Mouse (Mus musculus): ENCODE measurements around the gene Gm37240. TPM values are rescaled to one million over a fixed set of nuclear protein-coding genes. Genes with fewer than 3 reads are reported as not detected.

Gm37240 gene
- polyA plus RNA-seq, 1 experiment from 2014 or later = 3.0 TPM

- no peaks in the 10 kb centered on the region for H3K9me3 ChIP-seq
- 60% methylated on average over 3 of the region's 3 CpGs for WGBS
Observed at GRCm38 (mm10) chr3:84484891-84485290, 1402.4 kb downstream of the Gm37240 start.

GRCm38 (mm10) chr3:84484333-84484732 is 1403.0 kb downstream of the Gm37240 start:
- Histone ChIP-seq H3K27me3 (ENCODE audit: insufficient read depth, poor library complexity, severe bottlenecking) (peaks cover 33% of the 10 kb centered on the region), H3K9me3 (no peaks in the 10 kb centered on the region), H3K4me3 (no peak overlapping the region), H3K36me3 (0 out of 2 replicates have a peak, but pooled peaks cover 5% of the 10 kb centered on the region), H3K27ac (no peak overlapping the region), H3K4me1 (peaks cover 26% of the 10 kb centered on the region)
- no peak for DNase-seq (ENCODE audit: low spot score)
- 67% methylated on average over 4 of the region's 4 CpGs for WGBS

More at GRCm38 (mm10) chr3:84484891-84485290, 1402.4 kb downstream of the Gm37240 start:
- H3K36me3 ChIP-seq = 0 out of 2 replicates have a peak, but pooled peaks cover 5% of the 10 kb centered on the region
- peaks cover 24% of the 10 kb centered on the region for H3K4me1 ChIP-seq
- no peak for DNase-seq (ENCODE audit: low spot score)
- H3K27ac ChIP-seq = no peak overlapping the region
- no peak overlapping the region for H3K4me3 ChIP-seq
- H3K27me3 ChIP-seq (ENCODE audit: insufficient read depth, poor library complexity, severe bottlenecking) = peaks cover 27% of the 10 kb centered on the region

- no peaks in the 10 kb centered on the region for H3K36me3 ChIP-seq
- peaks cover 55% of the 10 kb centered on the region for H3K27me3 ChIP-seq (ENCODE audit: insufficient read depth, poor library complexity, severe bottlenecking)
- peaks cover 26% of the 10 kb centered on the region for H3K4me1 ChIP-seq
- H3K9me3 ChIP-seq = no peaks in the 10 kb centered on the region
- H3K27ac ChIP-seq = no peak overlapping the region
- no peak overlapping the region for H3K4me3 ChIP-seq
- no peak for DNase-seq (ENCODE audit: low spot score)
- 90% methylated on average over 6 of the region's 6 CpGs for WGBS
Observed at GRCm38 (mm10) chr3:84482121-84482520, 1405.2 kb downstream of the Gm37240 start.

- WGBS = under 1% methylated on average over 11 of the region's 11 CpGs
- peaks cover 26% of the 10 kb centered on the region for H3K4me1 ChIP-seq
- peaks cover 63% of the 10 kb centered on the region for H3K27me3 ChIP-seq (ENCODE audit: insufficient read depth, poor library complexity, severe bottlenecking)
- H3K4me3 ChIP-seq = peak overlapping the region; percentile 73
- no peaks in the 10 kb centered on the region for H3K36me3 ChIP-seq
- no peak overlapping the region for H3K27ac ChIP-seq
- no peak for DNase-seq (ENCODE audit: low spot score)
- H3K9me3 ChIP-seq = no peaks in the 10 kb centered on the region
Observed at GRCm38 (mm10) chr3:84481104-84481503, 1406.2 kb downstream of the Gm37240 start.

- no peaks in the 10 kb centered on the region for H3K36me3 ChIP-seq
- peaks cover 26% of the 10 kb centered on the region for H3K4me1 ChIP-seq
- under 1% methylated on average over 82 of the region's 82 CpGs for WGBS
- peak within 1 kb of the TSS; percentile 73 for H3K4me3 ChIP-seq
- H3K27ac ChIP-seq = peak within 1 kb of the TSS; percentile 75
- peaks cover 72% of the 10 kb centered on the region for H3K27me3 ChIP-seq (ENCODE audit: insufficient read depth, poor library complexity, severe bottlenecking)
- no peaks in the 10 kb centered on the region for H3K9me3 ChIP-seq
- DNase-seq (ENCODE audit: low spot score) = peak; percentile 81
Observed at GRCm38 (mm10) chr3:84480006-84480897, 1407.1 kb downstream of the Gm37240 start, which contains the start of gene Fhdc1. TSS of gene Fhdc1 (minus strand) at chr3:84480429.

GRCm38 (mm10) chr3:84479293-84480005 is 1407.9 kb downstream of the Gm37240 start:
- peaks cover 80% of the 10 kb centered on the region for H3K27me3 ChIP-seq (ENCODE audit: insufficient read depth, poor library complexity, severe bottlenecking)
- DNase-seq (ENCODE audit: low spot score) = no peak
- H3K36me3 ChIP-seq = no peaks in the 10 kb centered on the region
- H3K27ac ChIP-seq = peak overlapping the region; percentile 75
- peak overlapping the region; percentile 73 for H3K4me3 ChIP-seq
- under 1% methylated on average over 61 of the region's 61 CpGs for whole genome bisulfite sequencing
- no peaks in the 10 kb centered on the region for H3K9me3 ChIP-seq
- H3K4me1 ChIP-seq = peaks cover 26% of the 10 kb centered on the region

GRCm38 (mm10) chr3:84478896-84479292 is 1408.4 kb downstream of the Gm37240 start:
- H3K36me3 ChIP-seq = no peaks in the 10 kb centered on the region
- H3K9me3 ChIP-seq = no peaks in the 10 kb centered on the region
- WGBS = 1% methylated on average over 12 of the region's 12 CpGs
- peak overlapping the region; percentile 73 for H3K4me3 ChIP-seq
- peaks cover 28% of the 10 kb centered on the region for H3K4me1 ChIP-seq
- 0 out of 2 replicates have a peak overlapping the region, but pooled peaks have one; percentile 75 for H3K27ac ChIP-seq
- H3K27me3 ChIP-seq (ENCODE audit: insufficient read depth, poor library complexity, severe bottlenecking) = peaks cover 85% of the 10 kb centered on the region
- no peak for DNase-seq (ENCODE audit: low spot score)

GRCm38 (mm10) chr3:84478195-84478594 is 1409.1 kb downstream of the Gm37240 start:
- DNase-seq (ENCODE audit: low spot score) = no peak
- Histone ChIP-seq H3K4me3 (no peak overlapping the region), H3K27ac (no peak overlapping the region), H3K27me3 (ENCODE audit: insufficient read depth, poor library complexity, severe bottlenecking) (peaks cover 92% of the 10 kb centered on the region), H3K4me1 (peaks cover 32% of the 10 kb centered on the region), H3K36me3 (no peaks in the 10 kb centered on the region), H3K9me3 (no peaks in the 10 kb centered on the region)
- WGBS = 4% methylated on average over 7 of the region's 7 CpGs

- H3K4me1 ChIP-seq = peaks cover 35% of the 10 kb centered on the region
- H3K36me3 ChIP-seq = no peaks in the 10 kb centered on the region
- peaks cover 92% of the 10 kb centered on the region for H3K27me3 ChIP-seq (ENCODE audit: insufficient read depth, poor library complexity, severe bottlenecking)
- no peak for DNase-seq (ENCODE audit: low spot score)
- no peak overlapping the region for H3K27ac ChIP-seq
- WGBS = 74% methylated on average over 1 of the region's 1 CpGs
- no peak overlapping the region for H3K4me3 ChIP-seq
- no peaks in the 10 kb centered on the region for H3K9me3 ChIP-seq
Observed at GRCm38 (mm10) chr3:84477498-84477897, 1409.8 kb downstream of the Gm37240 start.

GRCm38 (mm10) chr3:84474981-84475775 is 1412.1 kb downstream of the Gm37240 start:
- Histone ChIP-seq H3K4me3 (no peak overlapping the region), H3K36me3 (no peaks in the 10 kb centered on the region), H3K27me3 (ENCODE audit: insufficient read depth, poor library complexity, severe bottlenecking) (peaks cover 95% of the 10 kb centered on the region), H3K27ac (no peak overlapping the region), H3K4me1 (peaks cover 30% of the 10 kb centered on the region), H3K9me3 (no peaks in the 10 kb centered on the region)
- DNase-seq (ENCODE audit: low spot score) = no peak
- 87% methylated on average over 12 of the region's 12 CpGs for WGBS

GRCm38 (mm10) chr3:84474398-84474797 is 1412.9 kb downstream of the Gm37240 start:
- no peak overlapping the region for H3K4me3 ChIP-seq
- no peak for DNase-seq (ENCODE audit: low spot score)
- H3K4me1 ChIP-seq = peaks cover 22% of the 10 kb centered on the region
- H3K36me3 ChIP-seq = no peaks in the 10 kb centered on the region
- H3K27ac ChIP-seq = no peak overlapping the region
- H3K9me3 ChIP-seq = no peaks in the 10 kb centered on the region
- 83% methylated on average over 6 of the region's 6 CpGs for WGBS
- peaks cover 94% of the 10 kb centered on the region for H3K27me3 ChIP-seq (ENCODE audit: insufficient read depth, poor library complexity, severe bottlenecking)

- peaks cover 13% of the 10 kb centered on the region for H3K4me1 ChIP-seq
- H3K4me3 ChIP-seq = no peak overlapping the region
- DNase-seq (ENCODE audit: low spot score) = no peak
- H3K9me3 ChIP-seq = no peaks in the 10 kb centered on the region
- H3K36me3 ChIP-seq = no peaks in the 10 kb centered on the region
- H3K27me3 ChIP-seq (ENCODE audit: insufficient read depth, poor library complexity, severe bottlenecking) = peaks cover 93% of the 10 kb centered on the region
- WGBS = 55% methylated on average over 5 of the region's 5 CpGs
- no peak overlapping the region for H3K27ac ChIP-seq
Observed at GRCm38 (mm10) chr3:84472955-84473354, 1414.4 kb downstream of the Gm37240 start.
